Mouse (Mus musculus) urinary bladder, postnatal 36 days (tissue): ENCODE results near the gene Timp3.

Experiments
- DNase-seq, 2 experiments: peaks; one replicate each; pipeline ENCODE4 v3.0.0; 2022; ENCODE audit warnings: low spot score in 2 of 2, mixed read lengths in 1 of 2

The Timp3 gene

DNA sequence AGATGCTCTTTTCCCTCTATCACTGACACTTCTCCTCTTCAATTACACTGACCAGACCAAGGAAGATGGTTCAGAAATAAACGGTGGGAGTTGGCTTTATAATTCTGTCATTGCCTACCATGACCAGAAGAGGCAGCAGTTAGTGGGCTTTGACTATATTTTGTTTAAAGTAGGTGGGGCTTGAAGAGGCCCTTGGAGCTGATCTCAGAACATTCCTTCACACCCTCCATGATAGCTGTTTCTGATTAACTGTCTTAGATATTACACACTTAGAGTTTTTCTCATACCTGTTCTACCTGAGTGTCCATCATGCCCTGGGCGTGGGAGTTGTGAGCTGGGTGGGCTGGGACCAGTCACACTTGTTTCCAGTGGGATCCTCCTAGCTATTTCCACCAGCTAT lies 28.5 kb downstream of the Timp3 start:
- no peak for DNase-seq

DNA sequence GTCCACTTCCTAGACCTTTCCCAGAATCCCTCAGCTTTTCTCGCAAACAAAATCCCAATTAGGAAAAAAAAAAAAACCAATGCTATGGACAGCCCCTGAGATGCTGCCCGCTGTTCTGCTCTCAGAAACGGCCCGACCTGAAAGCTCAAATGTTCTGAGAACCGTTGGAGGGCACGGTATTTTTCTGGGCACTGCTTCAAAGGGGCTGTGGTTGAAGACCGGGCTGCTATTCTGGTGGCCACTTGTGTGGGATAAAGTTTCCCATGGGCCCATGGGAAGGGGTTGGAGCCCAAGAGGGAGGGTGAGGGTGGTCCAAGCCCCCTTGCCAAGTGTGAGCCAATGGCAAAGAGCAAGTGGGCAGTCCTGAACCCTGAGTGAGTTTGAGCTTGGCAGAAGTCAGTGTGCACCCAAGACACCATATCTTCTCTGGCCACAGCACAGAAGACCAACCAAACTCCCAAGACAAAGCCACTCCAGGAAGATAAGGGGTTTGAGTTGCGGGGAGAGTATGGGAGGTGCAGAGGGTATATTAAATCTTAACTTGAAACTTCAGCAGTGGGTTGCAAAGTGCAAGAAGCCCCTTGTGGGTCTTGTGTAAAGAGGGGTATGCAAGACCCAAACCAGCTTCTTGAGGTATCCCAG lies 29.2 kb downstream of the Timp3 start:
- no peak for DNase-seq

DNA sequence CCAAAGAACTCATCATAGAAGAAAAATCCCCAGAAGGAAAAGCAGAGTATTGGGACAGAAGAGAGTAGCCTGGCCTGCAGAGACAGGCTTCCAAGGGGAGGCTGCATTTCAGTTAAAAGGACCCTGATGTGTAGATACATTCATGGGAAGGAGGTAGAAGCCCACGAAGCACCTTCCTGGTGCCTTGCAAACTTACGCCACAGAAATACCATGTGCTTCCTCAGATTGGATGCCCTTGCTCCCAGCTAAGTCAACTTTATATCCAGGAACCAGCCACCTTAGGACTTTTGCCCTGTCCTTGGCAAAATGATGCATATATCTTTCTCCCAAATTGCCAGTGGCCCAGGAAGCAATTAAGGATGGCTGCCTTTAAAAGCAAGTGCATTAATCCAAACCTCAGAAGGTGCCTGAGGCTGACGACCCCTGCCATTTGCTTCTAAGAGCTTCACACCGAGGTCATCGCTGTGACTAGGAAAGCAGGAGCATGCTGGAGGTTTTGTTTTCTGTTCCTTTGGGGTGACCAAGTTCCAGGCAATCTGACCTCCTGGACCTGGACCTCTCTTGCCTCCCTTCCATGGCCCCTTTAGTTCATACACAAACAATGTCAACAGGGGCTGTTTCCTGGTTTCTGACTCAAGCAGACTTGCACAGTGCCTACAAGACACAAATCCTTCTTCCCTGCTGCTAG lies 31.0 kb downstream of the Timp3 start:
- no peak for DNase-seq

DNA sequence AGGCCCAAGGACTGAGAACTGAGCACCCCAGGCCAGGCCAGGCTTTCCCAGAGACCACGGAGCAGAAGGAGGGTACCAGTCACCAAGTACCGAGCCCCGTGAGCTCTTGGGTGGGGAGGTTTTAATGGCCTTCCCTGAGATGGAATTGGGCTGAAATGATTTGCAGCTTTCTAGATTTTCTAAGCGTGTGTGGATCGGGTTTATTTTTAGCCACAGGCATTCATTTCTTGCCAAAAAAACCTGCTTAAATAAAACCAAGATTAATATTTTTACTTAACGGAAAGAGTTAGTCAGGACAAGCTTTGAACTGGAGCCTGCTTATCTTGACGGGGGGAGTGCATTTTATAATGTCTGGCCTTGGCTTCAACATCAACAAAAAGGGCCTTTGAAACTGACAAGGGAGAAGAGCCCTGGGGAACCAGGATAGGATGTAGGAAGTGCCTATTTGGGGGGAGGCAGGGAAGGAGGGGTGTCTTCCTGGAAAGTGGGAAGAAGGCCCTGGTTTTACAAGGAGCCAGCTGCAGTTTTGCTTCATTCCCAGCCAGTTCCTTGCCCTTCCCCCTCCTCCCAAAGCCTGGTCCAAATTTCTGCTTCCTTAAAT lies 31.6 kb downstream of the Timp3 start:
- no peak for DNase-seq

DNA sequence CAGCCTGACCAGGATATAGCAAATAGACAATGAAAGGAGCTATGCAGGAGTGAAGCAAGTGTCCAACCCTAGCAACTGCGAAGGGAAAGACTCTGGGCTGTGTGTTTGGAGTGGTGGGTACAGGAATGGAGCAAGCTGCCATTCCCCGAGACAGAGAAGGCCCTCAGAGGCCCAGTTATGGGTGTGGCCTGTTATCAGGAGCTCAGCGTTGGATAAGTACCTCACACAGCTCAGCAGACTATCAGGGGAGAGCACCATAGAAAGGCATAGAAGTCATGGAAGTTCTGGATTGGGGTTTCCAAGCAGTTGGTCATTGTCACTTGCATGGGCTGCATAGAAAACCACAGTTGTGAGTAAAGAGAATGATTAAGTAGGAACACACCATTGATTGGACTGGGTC lies 32.8 kb downstream of the Timp3 start:
- no peak for DNase-seq

DNA sequence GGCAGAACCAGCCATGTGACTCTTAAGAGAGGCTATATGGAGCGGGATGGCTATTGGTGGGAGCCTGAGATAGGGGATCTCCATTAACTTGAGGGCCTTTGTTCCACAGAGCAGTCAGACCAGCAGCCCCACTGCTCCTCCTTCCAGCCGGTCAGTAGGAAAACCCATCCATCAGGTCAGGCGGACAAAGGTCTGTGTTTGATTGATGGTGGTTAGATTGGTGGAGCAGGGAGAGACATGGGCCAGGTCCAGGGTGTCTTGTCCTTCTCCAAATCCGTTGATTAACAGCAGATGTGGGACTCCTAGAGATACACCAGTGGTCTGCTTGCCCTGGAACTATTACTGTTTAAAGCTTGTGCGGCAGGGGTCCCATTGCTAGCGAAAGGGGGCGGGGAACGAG lies 34.4 kb downstream of the Timp3 start:
- DNase-seq, result no peak

DNA sequence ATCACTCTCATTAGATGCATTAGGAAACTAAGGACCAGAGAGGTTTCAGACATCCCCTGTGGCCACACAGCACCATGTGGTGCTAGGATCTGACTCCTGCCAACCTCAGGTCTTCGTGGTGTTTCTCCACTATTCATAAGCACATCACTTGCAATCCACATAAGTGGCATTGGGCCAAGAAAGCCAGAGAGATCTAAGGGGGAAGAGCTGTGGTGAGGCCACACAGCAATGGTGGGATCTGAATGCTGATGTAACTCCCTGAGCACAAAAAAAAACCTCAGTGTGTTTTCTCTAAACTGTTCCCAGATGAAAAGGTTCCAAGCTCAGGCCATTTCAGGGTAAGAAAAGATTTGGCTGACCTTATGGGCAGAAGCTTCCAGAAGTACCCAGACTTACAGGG lies 36.3 kb downstream of the Timp3 start:
- no peak for DNase-seq

DNA sequence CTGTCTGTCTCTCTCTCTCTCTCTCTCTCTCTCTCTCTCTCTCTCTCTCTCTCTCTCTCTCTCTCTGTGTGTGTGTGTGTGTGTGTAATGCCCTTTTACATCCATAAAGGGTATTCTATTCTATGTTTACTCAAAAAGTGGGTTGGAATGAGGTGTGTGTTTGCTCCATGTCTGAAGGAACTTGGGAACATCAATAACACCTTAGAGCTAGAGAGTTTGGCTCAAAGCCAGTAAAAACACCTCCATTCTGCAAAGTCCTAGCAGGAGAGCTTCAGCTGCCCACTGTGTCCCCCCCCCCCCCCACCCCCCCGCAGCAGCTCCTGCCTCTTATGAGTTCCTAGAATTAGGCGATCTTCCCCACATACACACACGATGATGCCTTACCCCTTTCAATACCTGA lies 37.1 kb downstream of the Timp3 start:
- no peak for DNase-seq

DNA sequence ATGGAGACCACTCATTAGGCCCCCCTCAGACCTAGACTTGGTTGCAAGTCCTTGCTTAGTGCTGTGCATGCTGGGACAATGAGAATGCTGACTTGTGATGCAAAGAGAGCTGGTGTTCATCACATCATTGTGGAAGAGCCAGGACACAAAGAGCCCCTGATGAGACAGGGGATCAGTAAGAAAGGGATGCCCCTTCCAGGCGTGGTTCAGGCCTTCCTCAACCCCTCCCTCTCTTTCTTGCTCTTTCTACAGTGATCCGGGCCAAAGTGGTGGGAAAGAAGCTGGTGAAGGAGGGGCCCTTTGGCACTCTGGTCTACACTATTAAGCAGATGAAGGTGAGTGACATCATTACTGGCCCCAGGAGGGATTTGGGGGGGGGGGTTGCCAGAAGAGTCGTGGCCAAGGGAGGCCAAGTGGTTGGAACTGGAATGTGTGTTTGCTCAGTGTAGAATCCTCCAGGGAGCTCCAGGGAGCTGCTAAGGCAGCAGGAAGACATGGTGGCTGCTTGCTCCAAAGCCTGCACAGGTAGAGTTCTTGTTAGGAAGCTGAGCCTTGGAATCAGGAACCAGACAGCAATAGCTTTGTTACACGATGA lies 38.0 kb downstream of the Timp3 start:
- DNase-seq, result no peak

DNA sequence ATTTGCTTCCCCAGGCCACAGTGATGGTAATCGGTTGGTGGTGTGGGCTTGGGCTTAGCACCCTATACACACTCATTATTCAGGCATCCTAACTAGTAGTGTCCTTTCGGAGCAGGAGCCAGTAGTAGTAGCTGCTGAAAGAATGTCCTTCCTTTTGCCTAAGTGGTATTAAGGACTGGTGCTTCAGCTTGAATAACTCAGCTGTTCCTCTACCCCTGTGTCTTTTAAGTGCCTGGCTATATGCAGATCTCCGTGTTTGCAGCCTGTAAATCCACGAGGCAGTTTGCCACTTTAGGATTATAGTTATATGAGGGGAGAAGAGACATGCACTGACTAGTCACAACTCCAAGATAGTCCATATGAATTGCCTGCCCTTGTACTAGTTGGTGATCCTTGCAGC lies 38.9 kb downstream of the Timp3 start:
- no peak for DNase-seq

DNA sequence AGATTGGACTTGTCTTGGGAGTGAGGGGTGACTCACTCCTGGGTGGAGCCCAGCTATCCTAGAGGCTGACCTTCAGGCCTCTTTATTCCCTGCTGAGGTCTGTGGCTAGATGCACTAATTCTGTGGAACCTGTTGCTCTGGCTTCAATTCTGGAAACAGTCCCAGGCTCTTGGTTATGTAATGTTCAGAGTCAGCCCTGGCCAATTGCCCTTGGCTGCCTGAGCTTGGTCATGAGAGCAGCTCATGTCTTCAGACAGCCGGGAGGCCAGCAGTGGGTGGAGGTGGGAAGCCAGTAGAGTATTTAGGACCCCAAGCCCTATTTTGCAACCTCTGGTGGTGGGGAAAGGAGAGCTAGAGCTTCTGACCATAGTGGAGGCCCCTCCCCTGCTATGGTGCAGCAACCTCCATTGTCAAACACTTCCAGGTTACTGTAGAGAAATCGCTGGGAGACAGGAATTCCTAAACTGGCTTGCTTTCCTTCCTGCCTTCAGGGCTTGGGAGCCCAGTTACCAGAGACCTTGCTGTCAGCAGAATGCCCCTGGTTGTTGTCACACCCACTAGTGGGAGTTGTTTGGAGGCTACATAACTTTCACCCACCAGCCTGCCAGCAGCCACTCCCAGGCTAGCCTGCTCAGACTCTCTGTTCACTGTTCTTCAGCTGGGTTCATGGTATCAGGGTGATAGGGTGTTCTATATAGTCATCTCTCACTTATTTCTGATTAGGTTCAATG lies 39.6 kb downstream of the Timp3 start:
- DNase-seq, result peak; percentile 92 to 94

DNA sequence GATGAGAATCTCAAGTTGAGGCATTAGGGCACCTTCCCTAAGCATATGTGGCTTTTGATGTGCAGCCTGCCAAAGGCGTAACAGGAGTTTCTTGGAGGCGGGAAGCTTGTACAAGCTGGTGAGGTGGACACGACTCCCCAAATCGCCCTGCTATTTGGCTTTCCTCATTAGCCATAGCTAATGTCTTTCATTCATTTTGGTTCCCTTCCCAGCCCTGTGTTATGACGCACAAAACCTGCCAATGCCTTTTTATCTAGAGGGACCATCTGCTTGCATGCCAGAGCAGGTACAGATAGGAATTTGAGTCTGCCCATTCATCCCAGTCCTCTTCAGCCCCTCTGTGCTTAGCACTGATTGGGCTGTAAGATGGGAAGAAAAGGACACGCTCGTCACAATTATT lies 40.2 kb downstream of the Timp3 start:
- peak in 1 of 2 experiments; percentile 49 for DNase-seq

DNA sequence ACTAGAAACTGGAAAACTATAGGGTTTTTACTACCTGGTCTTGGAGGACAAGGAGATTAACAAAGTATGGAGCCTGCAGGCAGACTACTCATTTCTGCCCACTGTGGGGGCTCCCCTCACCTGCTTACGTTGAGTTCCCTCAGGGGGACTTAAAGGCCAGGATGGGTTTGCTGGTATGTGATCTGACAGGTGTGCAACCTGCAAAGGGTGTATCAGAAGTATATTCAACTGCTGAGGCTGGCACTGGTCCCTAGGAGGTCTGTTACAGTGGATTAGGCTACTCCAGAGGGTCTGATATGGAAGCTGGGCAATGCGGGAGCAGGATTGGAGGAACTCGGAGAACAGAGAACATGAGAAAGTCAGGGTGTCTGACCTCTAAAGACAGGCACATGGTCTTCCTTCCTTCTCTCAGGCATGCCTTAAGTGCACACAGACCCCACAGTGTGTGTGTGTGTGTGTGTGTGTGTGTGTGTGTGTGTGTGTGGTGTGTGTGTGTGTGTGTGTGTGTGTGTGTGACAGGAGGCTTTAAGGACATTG lies 40.9 kb downstream of the Timp3 start:
- no peak for DNase-seq

DNA sequence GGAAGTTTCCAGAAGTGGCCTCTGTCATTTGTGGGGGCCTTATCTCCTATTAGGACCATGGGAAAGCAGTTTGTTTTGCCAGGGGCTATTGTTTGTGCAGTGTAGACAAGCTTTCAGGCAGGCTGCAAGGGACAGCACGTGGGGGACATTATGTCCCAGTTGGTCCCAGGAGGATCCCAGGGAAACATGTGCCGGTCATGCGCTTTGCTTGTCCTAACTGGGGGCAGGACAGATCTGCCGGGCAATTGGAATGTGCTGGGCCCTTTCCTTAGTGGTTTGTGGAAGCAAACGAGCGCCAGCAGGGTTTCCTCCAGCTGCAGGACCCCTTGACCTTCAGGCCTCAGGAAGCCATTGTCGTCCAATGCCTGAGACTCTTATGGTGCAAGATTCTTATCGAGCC lies 41.4 kb downstream of the Timp3 start:
- DNase-seq, result peak; percentile 18 to 77

DNA sequence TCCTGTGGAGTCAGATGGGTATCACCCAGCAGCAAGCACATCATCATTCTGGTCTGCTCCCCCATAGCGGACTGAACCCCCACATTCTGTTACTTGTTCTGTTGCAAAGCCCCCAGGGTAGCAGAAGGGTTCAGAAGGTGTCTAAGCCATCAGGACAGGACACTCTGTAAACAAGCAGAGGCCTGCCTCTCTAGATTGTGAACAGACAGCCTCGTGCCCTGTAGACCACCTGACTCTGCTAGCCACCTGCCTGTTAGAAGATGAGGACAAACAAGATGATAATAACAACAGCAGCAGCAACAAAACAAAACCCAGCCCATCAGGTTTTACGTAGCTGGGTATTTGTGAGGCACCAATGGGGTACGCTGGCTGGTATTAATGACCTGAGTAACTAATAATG lies 42.0 kb downstream of the Timp3 start:
- DNase-seq, result no peak

DNA sequence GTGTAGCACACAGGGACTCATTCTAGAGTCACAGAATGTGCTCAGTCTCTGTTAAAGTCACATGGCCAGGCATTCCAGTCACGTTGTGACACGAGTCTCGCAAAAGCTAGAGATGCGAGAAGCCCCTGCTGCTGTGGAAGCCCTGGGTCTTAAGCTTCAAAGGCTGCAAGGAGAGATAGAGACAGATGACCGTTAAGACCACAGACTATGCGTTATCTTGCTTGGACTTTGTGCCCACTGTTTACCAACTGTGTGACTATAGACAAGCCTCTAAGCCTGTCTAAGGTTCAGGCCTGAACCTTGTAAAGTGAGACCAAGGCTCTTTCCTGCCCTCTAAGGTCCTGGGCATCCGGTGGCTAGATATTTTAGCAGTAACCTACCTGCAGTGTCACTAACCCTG lies 42.5 kb downstream of the Timp3 start:
- no peak for DNase-seq

DNA sequence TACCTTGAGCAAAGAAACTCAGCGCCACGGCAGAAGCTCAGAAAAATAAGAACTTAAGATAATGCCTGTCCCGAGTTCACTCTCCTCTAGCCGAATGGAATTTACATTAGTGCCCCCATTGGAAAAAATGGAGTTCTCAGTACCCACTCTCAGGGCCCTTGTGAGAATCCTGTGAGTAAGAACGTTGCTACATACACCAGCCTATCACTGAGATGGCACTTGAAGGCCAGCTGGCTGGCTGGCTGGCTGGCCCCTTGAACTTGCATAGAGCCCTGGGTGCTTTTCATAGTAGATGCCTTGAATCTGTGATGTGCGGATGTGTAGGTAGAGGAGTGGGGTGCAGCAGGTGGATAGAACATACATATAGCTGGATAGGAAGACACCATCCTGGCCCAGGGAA lies 43.2 kb downstream of the Timp3 start:
- no peak for DNase-seq

DNA sequence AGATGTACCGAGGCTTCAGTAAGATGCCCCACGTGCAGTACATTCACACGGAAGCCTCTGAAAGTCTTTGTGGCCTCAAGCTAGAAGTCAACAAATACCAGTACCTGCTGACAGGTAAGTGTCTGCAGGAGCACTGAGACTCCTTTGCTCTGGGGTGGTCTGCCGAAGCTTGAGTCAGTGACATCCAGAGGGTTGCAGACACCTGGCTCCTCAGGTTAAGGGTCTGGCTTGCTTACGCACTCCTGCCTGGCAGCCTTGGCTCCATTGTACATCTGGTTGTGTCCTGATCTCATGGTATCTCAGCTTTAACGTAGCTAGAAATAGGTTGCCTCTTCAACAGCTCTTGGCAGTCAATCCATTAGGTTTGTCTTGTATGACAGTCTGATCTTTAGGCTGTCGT lies 43.8 kb downstream of the Timp3 start:
- DNase-seq, result no peak

DNA sequence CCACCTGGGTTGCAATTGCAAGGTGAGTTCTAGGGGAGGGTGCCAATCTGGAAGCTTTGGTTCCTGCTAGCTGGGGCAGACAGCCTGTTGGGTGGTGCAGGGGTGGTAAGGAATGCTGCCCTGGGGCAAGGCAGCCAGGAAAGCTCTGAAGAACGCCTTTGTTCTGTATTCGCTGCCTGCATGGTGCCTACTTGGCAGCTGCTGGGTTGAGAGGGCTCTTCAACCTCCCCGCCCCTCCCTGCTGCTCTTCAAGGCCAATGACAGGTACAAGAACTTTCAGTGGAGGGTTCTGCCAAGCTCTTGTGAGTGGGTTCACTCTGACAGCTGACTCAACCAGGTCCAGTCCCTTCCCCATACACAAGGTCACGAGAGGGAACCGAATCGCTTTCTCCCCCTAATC lies 44.5 kb downstream of the Timp3 start:
- DNase-seq, result no peak

DNA sequence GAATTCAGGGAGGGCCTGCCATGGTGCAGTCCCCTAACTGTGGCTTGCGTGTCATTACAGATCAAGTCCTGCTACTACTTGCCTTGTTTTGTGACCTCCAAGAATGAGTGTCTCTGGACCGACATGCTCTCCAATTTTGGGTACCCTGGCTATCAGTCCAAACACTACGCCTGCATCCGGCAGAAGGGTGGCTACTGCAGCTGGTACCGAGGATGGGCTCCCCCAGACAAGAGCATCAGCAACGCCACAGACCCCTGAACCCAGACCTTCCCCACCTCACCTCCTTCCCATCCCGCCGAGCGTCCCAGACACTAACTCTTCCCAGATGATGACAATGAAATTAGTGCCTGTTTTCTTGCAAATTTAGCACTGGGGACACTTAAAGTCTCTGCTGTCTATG lies 45.5 kb downstream of the Timp3 start:
- DNase-seq, result no peak

DNA sequence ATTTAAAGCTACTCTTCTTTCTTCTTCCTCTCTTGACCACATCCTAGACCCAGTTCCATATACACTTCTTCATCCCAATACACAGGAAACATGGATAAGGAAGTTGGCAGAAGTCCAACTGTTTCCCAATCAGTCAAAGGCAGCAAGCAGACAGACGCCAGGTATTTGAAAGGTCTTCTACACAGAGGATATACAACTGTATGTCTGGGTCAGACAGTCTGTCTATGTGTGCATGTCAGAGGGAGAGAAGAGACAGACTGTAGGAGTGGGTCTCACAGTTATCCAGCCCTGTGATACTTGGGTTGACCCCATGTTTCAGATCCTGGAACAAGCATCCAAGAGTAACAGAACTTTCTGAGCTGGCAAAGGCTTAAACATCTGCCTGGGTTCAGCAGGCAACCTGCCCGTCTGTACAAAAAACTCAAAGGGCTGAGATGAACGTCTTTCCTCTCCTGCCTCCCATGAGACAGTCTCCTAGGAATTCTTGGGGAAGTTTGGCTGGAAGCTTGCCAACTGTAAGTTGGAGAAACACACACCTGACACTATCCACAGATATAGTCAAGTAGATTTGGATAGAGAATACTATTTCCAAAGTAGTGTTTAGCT lies 46.2 kb downstream of the Timp3 start:
- DNase-seq, result no peak

DNA sequence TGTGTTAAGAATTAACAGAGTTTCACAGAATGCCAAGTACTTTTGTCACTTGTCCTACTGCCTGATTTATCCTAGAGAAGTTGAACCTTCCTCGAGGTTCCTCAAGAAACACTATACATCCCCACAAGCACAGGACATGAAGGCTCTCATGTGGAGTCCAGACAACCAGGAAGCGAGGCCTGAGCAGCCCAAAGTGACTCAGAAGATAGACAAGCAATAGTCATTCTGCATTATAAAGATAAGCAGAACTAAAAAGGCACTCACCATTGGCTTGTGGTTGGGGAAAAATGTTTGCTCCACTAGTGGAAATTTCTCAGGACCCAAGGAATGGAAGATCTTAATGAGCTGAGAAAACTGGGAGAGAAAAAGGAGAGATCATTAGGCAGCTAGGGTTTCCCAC lies 51.1 kb downstream of the Timp3 start:
- no peak for DNase-seq
